Mouse (Mus musculus) forebrain, embryonic 10.5 days (tissue): Measurements from ENCODE around the gene Cbln4. TPM values are rescaled to one million over a fixed set of nuclear protein-coding genes. Genes with fewer than 3 reads are reported as not detected.

Experiments used
- DNase-seq: peaks from one replicate; pipeline ENCODE4 v3.0.0-alpha.2; 2017; ENCODE audit warnings: low spot score; ENCODE audit errors: extremely low spot score
- H3K27ac ChIP-seq: fragments of 300-500 bp; sonication (generic); 2 replicates; pipeline ENCODE4 v1.5.1; 2016; ENCODE audit warnings: mild to moderate bottlenecking
- H3K27me3 ChIP-seq: fragments of 300-500 bp; sonication (generic); 2 replicates; pipeline ENCODE4 v1.6.1; 2016; ENCODE audit warnings: mild to moderate bottlenecking; ENCODE audit not compliant: poor library complexity, severe bottlenecking
- H3K36me3 ChIP-seq: fragments of 300-500 bp; sonication (generic); replicated peaks from 2 replicates; pipeline ENCODE4 v1.6.1; 2016; ENCODE audit warnings: mild to moderate bottlenecking, moderate library complexity
- H3K4me1 ChIP-seq: fragments of 300-500 bp; sonication (generic); 2 replicates; pipeline ENCODE4 v1.6.1; 2016
- H3K4me3 ChIP-seq: fragments of 300-500 bp; sonication (generic); 2 replicates; pipeline ENCODE4 v1.5.1; 2016; ENCODE audit warnings: mild to moderate bottlenecking, moderate library complexity
- H3K9me3 ChIP-seq: fragments of 300-500 bp; sonication (generic); 2 replicates; pipeline ENCODE4 v1.6.1; 2016; ENCODE audit warnings: mild to moderate bottlenecking, moderate library complexity
- WGBS: fragments of 180-500 bp; shearing (Covaris S2); methylation state at CpG from one replicate; pipeline ENCODE4 v1.1.7; 2016; 5-methylcytosine and 5-hydroxymethylcytosine counted together
- polyA plus RNA-seq: library from polyadenylated mRNA; unstranded; fragments of >200 nt; fragmentation: Nextera tagmentation; extraction: Ambion mirVana; gene quantifications from 2 replicates; pipeline ENCODE4 v1.2.1, GENCODE M21; 2016

Gene Cbln4
- polyA plus RNA-seq, 1 experiment from 2014 or later: 0.26 TPM

DNA sequence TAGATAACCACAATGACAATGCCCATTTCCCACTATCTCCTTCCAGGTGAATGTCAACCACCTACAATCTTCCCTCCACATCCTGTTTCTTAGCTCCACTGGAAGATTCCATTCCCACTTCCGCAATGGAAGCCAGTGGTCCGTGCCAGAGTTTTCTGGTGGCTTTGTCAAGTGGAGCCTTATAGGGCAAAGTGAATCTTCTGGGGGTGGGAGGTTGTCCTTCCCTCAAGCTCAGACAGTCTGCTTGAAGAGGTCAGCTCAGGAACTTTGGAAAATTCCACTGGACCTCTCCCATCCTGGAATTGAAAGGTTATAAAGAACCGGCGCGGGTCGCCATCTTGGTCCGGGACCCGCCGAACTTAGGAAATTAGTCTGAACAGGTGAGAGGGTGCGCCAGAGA, 36.5 kb downstream of the Cbln4 start:
- no peaks in the 10 kb centered on the region for H3K4me1 ChIP-seq
- no peak for DNase-seq
- H3K27ac ChIP-seq: no peak overlapping the region
- WGBS: 96% methylated on average over 10 of the region's 10 CpGs
- no peaks in the 10 kb centered on the region for H3K27me3 ChIP-seq
- H3K9me3 ChIP-seq: no peaks in the 10 kb centered on the region
- H3K4me3 ChIP-seq: no peak overlapping the region
- no peaks in the 10 kb centered on the region for H3K36me3 ChIP-seq

DNA sequence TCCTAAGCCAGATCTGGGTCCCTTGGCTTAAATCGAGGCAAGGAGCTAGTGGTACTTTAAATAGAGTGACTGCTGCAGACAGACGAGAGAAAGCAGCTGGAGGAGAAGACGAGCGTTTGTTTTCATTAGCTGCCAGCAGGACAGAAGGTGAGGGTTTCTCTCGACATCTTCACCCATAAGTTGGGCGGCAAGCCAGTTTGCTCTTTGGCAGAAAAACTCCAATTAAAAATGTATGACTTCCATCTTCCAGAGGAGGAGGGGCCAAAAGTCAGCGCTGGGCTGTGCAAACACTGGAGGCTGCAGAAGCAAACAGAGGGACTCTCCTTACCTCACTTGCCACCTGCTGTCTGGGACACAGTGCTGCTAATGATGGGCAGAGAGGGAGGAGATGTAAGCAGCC, 37.3 kb downstream of the Cbln4 start:
- DNase-seq: no peak
- no peak overlapping the region for H3K27ac ChIP-seq
- WGBS: 63% methylated on average over 7 of the region's 7 CpGs

DNA sequence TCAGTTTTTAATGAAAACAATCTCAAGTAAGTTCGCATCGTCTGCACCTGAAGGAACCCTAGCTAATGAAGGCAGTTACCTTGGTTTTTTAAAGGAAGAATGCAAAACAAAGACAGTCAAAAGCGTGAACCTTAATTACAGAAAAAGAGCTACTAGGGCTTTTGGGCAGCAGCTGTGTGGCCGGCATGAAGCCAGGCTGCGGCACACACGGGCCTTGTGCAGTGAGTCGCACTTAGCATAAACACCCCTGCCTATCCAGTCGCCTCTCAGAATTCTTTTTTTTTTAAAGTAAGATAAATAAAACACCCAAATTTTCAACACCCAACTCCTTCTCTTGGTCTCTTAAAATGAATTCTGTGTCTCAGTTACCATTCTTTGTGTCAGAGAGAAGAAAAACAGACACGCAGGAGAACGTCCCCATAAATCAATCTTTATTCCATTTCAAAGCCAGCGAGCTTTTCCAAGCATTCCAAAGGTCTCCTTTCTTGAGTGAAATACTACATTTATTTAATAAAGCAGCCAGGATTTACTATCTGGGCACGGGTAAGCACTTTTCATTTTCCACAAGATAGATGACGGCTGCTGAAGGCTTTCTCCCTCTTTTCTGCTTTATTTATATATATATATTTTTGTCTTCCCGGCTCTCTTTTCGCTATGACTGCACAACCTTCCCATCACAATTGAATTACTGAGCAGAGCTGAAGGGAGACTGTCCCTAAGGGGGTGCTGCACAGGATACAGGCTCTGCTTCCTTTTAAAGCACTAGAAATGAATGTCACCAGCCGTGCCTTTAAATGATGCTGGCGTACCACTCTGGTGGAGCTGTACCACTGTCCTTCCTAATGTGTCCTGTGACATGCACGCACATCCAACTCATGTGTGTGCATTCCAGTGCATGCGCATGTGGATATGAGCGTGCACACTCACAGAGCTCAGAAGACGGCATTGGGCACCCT, 39.0 kb downstream of the Cbln4 start:
- Histone ChIP-seq H3K27me3 (no peaks in the 10 kb centered on the region), H3K4me3 (no peak overlapping the region), H3K36me3 (no peaks in the 10 kb centered on the region), H3K4me1 (peaks cover 11% of the 10 kb centered on the region), H3K27ac (no peak overlapping the region), H3K9me3 (no peaks in the 10 kb centered on the region)
- DNase-seq: no peak
- 86% methylated on average over 21 of the region's 21 CpGs for WGBS

More for the DNA sequence above, 37.3 kb downstream of the Cbln4 start:
- H3K9me3 ChIP-seq: no peaks in the 10 kb centered on the region
- H3K4me3 ChIP-seq: no peak overlapping the region
- no peaks in the 10 kb centered on the region for H3K4me1 ChIP-seq
- no peaks in the 10 kb centered on the region for H3K36me3 ChIP-seq
- H3K27me3 ChIP-seq: no peaks in the 10 kb centered on the region

DNA sequence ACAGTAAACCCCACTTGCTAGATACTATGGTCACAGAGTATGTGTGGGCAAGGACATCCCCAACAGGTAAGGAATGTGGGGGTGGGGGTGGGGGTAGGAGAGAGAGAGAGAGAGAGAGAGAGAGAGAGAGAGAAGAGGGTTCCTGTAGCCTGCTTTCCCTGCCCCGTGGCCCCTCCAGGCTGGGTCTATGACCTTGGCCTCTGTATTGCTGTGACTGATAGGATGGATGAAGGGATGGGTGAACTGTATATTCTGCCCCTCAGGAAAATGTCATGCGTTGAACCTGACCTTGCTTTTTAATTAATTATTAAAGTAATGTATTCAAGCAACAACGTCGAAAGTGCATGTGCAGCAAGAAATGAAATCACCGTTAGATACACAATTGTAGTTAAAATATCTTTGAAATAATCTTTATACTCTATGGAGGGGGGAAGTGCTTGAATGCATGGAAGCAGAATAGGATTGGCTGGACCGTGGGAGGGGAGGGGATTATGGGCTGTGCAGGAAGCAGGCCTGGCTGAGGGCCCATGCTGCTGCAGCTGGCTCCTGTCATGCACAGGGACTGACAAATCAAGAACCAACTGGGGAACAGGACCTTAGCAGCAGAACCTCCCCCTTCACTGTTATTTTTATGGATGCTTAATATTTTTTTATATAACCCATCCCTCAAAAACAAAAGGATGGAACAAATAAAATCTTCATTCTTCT, 46.1 kb downstream of the Cbln4 start:
- DNase-seq: no peak
- Histone ChIP-seq H3K27me3 (no peaks in the 10 kb centered on the region), H3K27ac (no peak overlapping the region), H3K36me3 (no peaks in the 10 kb centered on the region), H3K4me3 (no peak overlapping the region), H3K9me3 (no peaks in the 10 kb centered on the region), H3K4me1 (peaks cover 17% of the 10 kb centered on the region)
- 82% methylated on average over 6 of the region's 6 CpGs for WGBS

DNA sequence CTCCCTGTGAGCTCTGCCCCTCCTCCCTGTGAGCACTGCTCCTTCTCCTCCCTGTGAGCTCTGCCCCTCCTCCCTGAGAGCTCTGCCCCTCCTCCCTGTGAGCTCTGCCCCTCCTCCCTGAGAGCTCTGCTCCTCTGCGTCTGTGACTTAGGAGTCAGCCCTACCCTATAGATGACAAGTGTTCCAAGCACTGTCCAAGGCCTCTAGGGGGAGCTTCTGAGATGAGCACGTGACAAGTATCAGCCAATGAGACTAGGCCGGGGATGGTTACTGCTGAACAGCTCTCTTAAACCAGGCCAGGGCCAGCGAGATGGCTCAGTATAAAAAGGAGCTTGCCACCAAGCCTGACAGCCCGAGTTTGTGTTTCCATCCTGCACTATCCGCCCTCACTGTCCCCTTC, 48.4 kb downstream of the Cbln4 start:
- H3K27ac ChIP-seq: no peak overlapping the region
- H3K27me3 ChIP-seq: no peaks in the 10 kb centered on the region
- 69% methylated on average over 6 of the region's 6 CpGs for WGBS
- no peaks in the 10 kb centered on the region for H3K36me3 ChIP-seq
- no peak overlapping the region for H3K4me3 ChIP-seq
- H3K4me1 ChIP-seq: peaks cover 12% of the 10 kb centered on the region
- no peak for DNase-seq
- H3K9me3 ChIP-seq: no peaks in the 10 kb centered on the region

DNA sequence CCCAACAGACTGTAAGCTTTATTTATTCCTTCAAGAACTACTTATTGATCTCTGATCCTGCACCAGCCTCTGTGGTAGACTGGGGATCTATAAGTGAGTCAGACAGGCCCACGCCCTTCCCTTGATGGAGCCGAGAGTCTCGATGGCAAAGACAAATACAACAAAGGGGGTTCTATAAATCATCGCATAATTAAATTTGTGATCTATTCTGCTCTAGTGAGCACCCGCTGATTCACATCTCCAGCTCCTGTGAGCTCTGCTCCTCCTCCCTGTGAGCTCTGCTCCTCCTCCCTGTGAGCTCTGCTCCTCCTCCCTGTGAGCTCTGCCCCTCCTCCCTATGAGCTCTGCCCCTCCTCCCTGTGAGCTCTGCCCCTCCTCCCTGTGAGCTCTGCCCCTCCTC, 49.0 kb downstream of the Cbln4 start:
- DNase-seq: no peak
- Histone ChIP-seq H3K36me3 (no peaks in the 10 kb centered on the region), H3K27ac (no peak overlapping the region), H3K27me3 (no peaks in the 10 kb centered on the region), H3K4me1 (peaks cover 6% of the 10 kb centered on the region), H3K9me3 (no peaks in the 10 kb centered on the region), H3K4me3 (no peak overlapping the region)
- 88% methylated on average over 5 of the region's 5 CpGs for WGBS

DNA sequence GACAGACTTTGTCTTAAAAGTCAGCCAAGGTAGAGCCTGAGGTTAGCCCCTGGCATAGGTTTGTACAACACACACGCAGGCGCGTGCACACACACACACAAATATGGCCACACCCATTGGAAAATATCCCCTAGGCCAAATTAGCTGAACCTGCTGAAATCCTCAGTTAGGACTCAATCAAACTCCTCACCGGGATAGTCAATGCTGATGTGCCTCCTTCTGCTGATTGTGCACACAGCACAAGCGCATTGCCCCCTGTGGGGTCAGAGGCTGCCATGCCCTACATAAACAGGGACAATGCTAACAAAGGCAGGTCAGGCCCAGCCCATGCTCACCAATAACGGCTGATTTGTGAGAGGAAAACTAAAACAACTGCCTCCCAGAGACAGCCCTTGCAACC, 56.6 kb downstream of the Cbln4 start:
- H3K36me3 ChIP-seq: no peaks in the 10 kb centered on the region
- WGBS: 15% methylated on average over 6 of the region's 6 CpGs
- H3K4me1 ChIP-seq: peaks cover 20% of the 10 kb centered on the region
- H3K9me3 ChIP-seq: no peaks in the 10 kb centered on the region
- no peak for DNase-seq
- no peak overlapping the region for H3K27ac ChIP-seq
- H3K4me3 ChIP-seq: no peak overlapping the region
- H3K27me3 ChIP-seq: peaks cover 27% of the 10 kb centered on the region

Other genes starting within 250 kb of the Cbln4 start
- 0.10 TPM in 1 of 2 replicates, not detected in the other for gene Mc3r, start 205.0 kb upstream of the Cbln4 start, polyA plus RNA-seq